ENCODE assay signal across 20 mouse cellular contexts in genomic region chr17:75071749-75072148, GRCm38 (mm10).
DNase-seq lines count a peak whose midpoint lies in the region; ATAC-seq lines count a peak whose summit lies in the region.
"Had no signal": no experiment of that assay in that cellular context is flagged by ENCODE, and none has a peak within 500 bp of the region (broad histone marks: within the 10 kb centered on the region; RNA-seq: fewer than 3 reads in every experiment).

No protein-coding gene starts in this region.

- peak; percentile 71 to 77 for DNase-seq in cerebellum, postnatal 10 days
- DNase-seq in cerebellum, postnatal 36 days = no peak
- DNase-seq in heart, adult 18-20 months = peak; percentile 69 to 80
- DNase-seq in layer of hippocampus, postnatal 25 days (ENCODE audit: extremely low spot score in 1 of 2, low spot score in 1 of 2) = no peak
- no peak for DNase-seq in layer of hippocampus, adult 9-10 months (ENCODE audit: low spot score)
- no peak for DNase-seq in layer of hippocampus, adult 8-10 months (ENCODE audit: low spot score in 2 of 2)
- DNase-seq: adrenal gland, postnatal 14 days; cerebellum, adult 9-11 months; kidney, adult 8-10 months; thymus, postnatal 25 days had no signal

- H3K36me3 ChIP-seq in heart, embryonic 15.5 days = no peaks in the 10 kb centered on the region
- H3K36me3 ChIP-seq in liver, embryonic 15.5 days (replicated peaks) = no peaks in the 10 kb centered on the region
- H3K36me3 ChIP-seq: stomach, embryonic 15.5 days had no signal

- no peaks in the 10 kb centered on the region for H3K27me3 ChIP-seq in heart, embryonic 15.5 days
- no peaks in the 10 kb centered on the region for H3K27me3 ChIP-seq in liver, embryonic 15.5 days
- H3K27me3 ChIP-seq: stomach, embryonic 15.5 days had no signal

- H3K27ac ChIP-seq in heart, embryonic 15.5 days = peak overlapping the region; percentile 63
- no peak overlapping the region for H3K27ac ChIP-seq in liver, embryonic 15.5 days (replicated peaks)
- H3K27ac ChIP-seq: embryonic facial prominence, embryonic 10.5 days; left cerebral cortex, adult 2 months; stomach, embryonic 15.5 days had no signal

- 43% methylated on average over 2 of the region's 2 CpGs for WGBS in heart, embryonic 15.5 days
- WGBS in liver, embryonic 15.5 days (ENCODE audit: insufficient replicate concordance) = 35% methylated on average over 2 of the region's 2 CpGs

- peaks cover 56% of the 10 kb centered on the region for H3K4me1 ChIP-seq in heart, embryonic 15.5 days (replicated peaks)
- peaks cover 27% of the 10 kb centered on the region for H3K4me1 ChIP-seq in liver, embryonic 15.5 days (replicated peaks)

- H3K9ac ChIP-seq in heart, embryonic 15.5 days = no peak overlapping the region
- no peak overlapping the region for H3K9ac ChIP-seq in liver, embryonic 15.5 days
- H3K9ac ChIP-seq: stomach, embryonic 15.5 days had no signal

- ATAC-seq in heart, embryonic 15.5 days (replicated peaks; ENCODE audit: insufficient number of reproducible peaks, insufficient read depth, low FRiP score, low read depth) = no peak
- peak; percentile 49 for ATAC-seq in liver, embryonic 15.5 days (ENCODE audit: insufficient read depth)
- ATAC-seq: hindbrain, embryonic 16.5 days; lung, postnatal 0 days had no signal

- H3K4me2 ChIP-seq in heart, embryonic 15.5 days = no peak overlapping the region
- H3K4me2 ChIP-seq in liver, embryonic 15.5 days = no peak overlapping the region
- H3K4me2 ChIP-seq: midbrain, embryonic 11.5 days; stomach, embryonic 15.5 days had no signal

- no peaks in the 10 kb centered on the region for H3K9me3 ChIP-seq in heart, embryonic 15.5 days (replicated peaks)
- no peaks in the 10 kb centered on the region for H3K9me3 ChIP-seq in liver, embryonic 15.5 days (replicated peaks)
- H3K9me3 ChIP-seq: embryonic facial prominence, embryonic 10.5 days; stomach, embryonic 15.5 days had no signal

- no peak overlapping the region for H3K4me3 ChIP-seq in heart, embryonic 15.5 days
- no peak overlapping the region for H3K4me3 ChIP-seq in liver, embryonic 15.5 days (replicated peaks)
- H3K4me3 ChIP-seq: embryonic facial prominence, embryonic 10.5 days; erythroblast, embryonic 14.5 days; left cerebral cortex, adult 2 months; myocyte; stomach, embryonic 15.5 days had no signal

Comparison
In these comparisons a context has a peak if more than half of its experiments do, and no peak if none do; other contexts are left out.
1. DNase-seq: peak in cerebellum, postnatal 10 days (2 of 2) and heart, adult 18-20 months (2 of 2); none in cerebellum, postnatal 36 days (0 of 2), layer of hippocampus, postnatal 25 days (0 of 2), layer of hippocampus, adult 9-10 months (single experiment) and layer of hippocampus, adult 8-10 months (0 of 2).